Mouse (Mus musculus) cerebellum, adult 2 months (tissue): ENCODE measurements around the gene Utp11.

ENCODE experiments used
- CTCF ChIP-seq: fragments of 200-500 bp; IDR thresholded peaks from 2 replicates; pipeline ENCODE4 v1.5.1; 2011; ENCODE audit warnings: low read depth, mild to moderate bottlenecking, control low read depth, low read length, moderate library complexity, borderline replicate concordance; ENCODE audit not compliant: insufficient read depth
- POLR2A ChIP-seq: fragments of 200-500 bp; IDR thresholded peaks from 2 replicates; pipeline ENCODE4 v1.6.1; 2011; ENCODE audit warnings: low read length, control low read depth, borderline replicate concordance; ENCODE audit not compliant: insufficient read depth

DNA sequence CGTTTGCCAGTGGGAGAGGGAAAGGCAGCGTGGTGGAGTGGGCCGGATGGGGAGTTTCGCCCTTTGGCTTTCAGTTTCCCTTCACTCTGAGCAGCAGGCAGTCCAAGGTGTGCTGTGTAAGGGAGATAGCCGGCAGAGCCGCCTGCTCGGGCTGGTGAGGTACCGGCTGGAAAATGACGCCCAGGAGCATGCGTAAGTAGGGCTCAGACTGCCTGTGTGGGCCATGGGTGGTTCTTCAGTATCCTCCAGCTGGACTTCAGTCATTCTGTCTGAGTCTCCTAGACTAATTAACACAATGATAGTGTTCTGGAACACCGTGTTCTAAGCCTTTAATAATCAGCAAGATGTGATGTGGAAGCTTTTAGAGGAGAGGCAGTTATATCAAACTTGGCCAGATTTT is 49.4 kb upstream of the Utp11 start:
- TF ChIP-seq POLR2A (no peak), CTCF (no peak)
